Mouse (Mus musculus) cerebellum, postnatal 10 days (tissue): ENCODE data around the gene Nlrc3.
"Not testable (repeated sequence)": the region's sequence is repeated elsewhere in the genome, so short reads cannot be mapped to it uniquely, and the experiment has no call there.

Experiments used
- DNase-seq, 2 experiments: peaks; one replicate each; pipeline ENCODE4 v3.0.0; 2021; ENCODE audit warnings: mixed read lengths in 2 of 2

Gene Nlrc3

GRCm38 (mm10) chr16:3976251-3976671 is at the start of gene Nlrc3:
TSS of gene Nlrc3 (minus strand) at chr16:3976632.
- no peak for DNase-seq

GRCm38 (mm10) chr16:4022719-4023118 is 46.3 kb upstream of the Nlrc3 start:
- DNase-seq, result no peak

DNA sequence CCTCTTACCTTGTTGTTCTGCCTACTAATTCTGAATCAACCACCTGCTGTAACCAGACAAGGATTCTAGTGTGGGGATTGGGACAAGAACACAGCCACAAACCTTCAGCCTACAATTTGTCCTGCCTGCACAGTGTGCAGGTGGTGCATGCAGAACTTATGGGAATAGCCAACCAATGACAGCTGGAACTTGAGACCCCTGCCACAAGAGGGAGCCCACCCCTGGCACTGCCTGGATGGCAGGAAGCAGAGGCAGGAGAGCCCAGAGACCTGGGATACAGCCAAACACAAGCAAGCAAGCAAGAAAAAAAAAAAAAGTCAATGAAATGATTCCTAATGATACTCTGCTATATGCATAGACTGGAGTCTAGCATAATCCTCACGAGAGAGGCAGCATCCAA is 44.8 kb upstream of the Nlrc3 start:
- DNase-seq, result no peak

DNA sequence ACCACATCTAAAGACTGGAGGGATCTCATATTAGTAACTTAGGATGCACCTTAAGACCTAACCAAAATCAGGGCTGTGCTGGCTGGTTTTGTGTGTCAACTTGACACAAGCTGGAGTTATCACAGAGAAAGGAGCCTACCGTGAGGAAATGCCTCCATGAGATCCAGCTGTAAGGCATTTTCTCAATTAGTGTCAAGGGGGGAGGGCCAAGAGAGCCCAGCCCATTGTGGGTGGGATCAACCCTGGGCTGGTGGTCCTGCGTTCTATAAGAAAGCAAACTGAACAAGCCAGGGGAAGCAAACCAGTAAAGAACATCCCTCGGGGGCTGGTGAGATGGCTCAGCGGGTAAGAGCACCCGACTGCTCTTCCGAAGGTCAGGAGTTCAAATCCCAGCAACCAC is 41.0 kb upstream of the Nlrc3 start:
- DNase-seq, result not testable (repeated sequence)

GRCm38 (mm10) chr16:4016786-4017185 is 40.4 kb upstream of the Nlrc3 start:
- not testable (repeated sequence) for DNase-seq

DNA sequence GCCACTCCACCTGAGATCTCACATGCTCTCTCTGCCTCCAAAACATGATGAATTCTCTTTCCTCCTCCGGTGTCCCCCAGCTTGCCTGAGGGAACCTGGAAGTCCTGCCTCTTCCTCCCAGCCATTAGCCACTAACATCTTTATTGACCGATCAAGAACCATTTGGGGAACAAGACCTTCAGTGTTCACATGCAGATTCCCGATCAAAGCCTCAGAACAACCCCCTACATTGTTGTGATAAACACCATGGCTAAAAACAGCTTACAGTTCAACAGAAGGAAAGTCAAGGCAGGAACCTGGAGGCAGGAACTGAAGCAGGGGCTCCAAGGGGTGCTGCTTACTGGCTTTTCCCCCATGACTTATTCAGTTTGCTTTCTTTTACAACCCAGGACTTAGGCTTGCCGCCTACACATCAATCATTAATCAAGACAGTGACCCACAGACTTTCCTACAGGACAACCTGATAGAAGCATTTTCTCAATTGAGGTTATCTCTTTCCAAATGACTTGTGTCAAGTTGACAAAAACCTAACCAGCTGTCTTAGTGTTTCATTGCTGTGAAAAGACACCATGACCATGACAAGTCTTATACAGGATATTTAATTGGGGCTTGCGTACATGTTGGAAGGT is 37.7 kb upstream of the Nlrc3 start:
- DNase-seq, result no peak

DNA sequence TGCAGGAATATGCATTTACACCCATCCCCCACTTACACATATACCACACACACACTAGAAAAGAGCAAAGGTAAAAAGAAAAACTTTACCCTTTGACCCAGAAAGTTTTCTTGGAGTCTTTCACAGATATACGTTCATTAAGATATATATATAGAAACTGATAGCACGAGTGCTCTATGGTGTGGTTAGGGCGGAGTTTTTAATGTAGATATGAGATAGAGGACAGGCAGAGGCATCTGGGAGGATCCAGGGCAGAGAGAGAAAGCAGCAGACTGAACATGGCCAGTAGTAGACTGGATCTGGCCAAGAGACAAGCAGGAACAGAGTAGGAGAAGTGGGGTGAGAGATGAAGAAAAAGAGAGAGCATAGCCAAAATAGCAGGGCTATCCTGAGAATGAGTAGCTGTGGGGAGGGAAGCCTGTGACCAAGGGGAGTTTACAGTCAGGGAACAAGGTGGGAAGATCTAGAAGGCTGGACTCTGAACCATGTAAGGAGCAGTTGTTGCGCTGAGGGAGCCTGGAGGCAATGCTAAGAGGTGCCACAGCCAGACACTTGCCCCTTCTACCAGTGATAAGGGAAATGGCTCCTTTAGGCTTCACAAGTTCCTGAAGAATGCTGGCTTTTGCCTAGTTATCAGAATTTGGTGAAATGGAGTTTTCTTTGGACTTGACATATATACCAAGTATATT is 36.6 kb upstream of the Nlrc3 start:
- DNase-seq, result no peak

DNA sequence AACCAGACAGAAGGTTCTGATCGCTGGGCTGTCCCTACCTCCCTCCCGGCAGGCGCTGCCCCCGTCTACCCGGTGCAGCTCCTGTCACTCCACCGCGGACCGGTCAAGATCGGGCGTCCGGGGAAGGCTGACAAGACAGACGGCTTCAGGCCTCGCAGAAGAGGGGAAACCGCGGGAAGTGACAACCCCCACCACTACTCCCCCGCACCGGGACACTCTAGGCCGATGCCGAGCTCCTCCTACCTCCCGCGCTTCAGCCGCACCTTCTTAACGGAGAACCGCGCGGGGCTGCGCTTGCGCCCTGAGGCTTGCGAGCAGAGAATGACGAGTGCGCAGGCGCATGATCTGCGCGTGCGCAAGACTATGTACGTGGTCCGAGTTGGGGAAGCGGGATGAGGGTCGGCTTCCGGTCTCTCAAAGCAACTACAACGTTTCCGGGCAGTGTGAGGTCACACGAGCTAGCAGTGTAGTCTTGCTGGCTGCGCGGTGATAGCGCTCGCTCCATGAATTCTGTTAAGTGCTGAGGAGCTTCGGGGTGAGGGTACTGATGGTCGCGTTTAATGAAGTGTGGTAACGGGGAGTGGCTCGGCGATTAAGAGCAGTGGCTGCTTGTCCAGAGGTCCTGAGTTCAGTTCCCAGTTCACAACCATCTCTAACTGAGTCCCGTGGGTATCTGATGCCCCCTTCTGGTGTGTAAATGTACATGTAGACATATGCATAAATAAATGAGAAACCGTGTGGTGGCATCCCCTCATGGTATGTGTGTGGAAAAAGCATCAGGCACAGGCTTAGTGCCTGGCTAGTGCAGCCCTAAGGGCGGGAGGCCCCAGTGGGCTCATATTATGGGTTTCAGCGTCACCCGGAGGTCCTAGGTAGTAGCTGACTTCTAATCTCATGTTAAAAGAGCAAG is 27.3 kb upstream of the Nlrc3 start, which contains the start of gene Slx4:
Gene Slx4 (minus strand): TSS at position 282 of the 910 bp plus-strand sequence.
- peak; percentile 96 to 97 for DNase-seq

GRCm38 (mm10) chr16:3988410-3988809 is 12.0 kb upstream of the Nlrc3 start:
- no peak for DNase-seq

DNA sequence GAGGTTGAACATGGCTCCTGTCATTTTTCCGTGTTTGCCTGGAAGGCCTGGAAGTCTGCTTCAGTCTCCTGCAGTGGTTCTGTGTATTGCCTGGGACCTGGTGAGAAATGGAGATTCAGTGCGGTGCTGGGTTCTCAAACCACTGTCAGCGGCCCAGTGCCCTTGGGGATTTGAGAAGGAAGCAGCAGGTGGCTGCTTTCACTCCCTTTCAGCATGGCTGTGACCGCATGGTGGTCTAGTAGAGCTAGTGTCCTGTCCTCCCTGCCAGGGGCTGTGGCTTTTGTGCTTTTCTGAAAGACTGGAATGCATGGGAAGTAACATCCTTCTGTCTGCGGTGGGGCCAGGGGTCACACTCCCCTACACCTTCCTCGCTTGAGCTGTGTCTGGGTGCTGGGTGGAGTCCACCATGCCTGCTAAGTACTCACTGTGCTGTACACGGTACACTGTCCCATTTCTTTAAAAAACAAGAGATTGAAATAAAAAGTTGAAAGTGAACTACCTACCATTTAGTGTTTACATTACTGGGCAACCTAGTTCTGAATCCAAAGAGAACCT is 6.8 kb upstream of the Nlrc3 start:
- no peak for DNase-seq

DNA sequence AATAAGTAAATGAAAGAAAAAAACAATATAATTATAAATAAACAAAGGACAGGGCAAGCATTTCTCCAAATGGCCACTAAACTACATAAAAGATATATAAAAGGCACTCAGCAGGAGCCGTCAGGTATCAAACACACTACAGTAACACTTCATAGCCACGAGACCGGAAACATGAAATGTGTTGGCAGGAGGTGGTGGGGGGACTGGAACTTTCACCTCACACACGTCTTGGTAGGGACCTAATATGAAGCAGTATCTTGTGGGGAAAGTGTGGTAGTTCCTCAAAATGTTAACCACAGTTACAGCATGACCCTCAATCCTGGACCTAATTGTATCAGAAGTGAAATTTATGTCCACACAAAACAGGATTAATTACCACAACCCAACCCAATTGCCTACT is 5.7 kb upstream of the Nlrc3 start:
- no peak for DNase-seq

GRCm38 (mm10) chr16:3976712-3977111 is 280 bp upstream of the Nlrc3 start:
- DNase-seq, result no peak

DNA sequence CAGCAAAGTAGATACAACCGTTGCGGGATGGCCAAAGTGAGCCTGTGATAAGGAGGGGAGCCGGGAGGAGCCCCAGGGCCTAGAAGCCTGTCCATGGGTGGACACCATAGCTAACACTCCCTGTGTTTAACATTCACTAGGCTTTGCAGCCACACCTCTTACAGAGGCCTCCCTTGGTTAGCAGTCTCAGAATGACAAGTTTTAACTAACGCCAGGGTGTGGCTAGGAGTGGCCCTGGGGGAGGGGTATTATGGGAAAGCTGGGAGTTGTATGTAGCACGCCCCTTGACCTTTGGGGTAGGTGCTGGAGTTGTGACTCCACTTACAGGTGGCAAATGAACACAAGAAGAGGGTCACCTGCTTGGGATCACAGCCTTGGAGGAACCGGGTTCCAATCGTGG is 774 bp downstream of the Nlrc3 start:
- no peak for DNase-seq

- DNase-seq, result peak; percentile 54 to 69
Observed at GRCm38 (mm10) chr16:3974456-3974855, 2.0 kb downstream of the Nlrc3 start.

GRCm38 (mm10) chr16:3965534-3965933 is 10.9 kb downstream of the Nlrc3 start:
- DNase-seq, result no peak

GRCm38 (mm10) chr16:3964990-3965389 is 11.4 kb downstream of the Nlrc3 start:
- DNase-seq, result peak; percentile 53 to 59

- peak; percentile 42 to 43 for DNase-seq
Observed at GRCm38 (mm10) chr16:3959261-3959660, 17.2 kb downstream of the Nlrc3 start.

DNA sequence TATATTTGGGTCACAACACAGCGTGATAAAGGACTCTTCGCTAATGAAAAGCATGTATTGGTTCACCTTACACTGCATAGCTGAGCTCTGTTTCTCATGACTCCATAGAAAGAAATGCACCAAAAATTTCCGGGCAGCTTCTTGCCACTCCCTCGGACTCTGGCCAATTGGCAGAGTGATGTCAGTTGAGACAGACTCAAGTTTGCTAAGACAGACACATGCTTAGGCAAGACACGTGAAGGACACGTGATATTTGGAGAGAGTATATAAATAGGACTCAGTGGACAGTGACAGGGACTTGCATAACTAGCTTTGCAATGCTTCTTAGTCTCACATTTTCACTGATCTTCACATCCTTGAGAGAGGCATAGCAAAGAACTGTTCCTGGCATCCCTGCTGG is 20.1 kb downstream of the Nlrc3 start:
- DNase-seq, result no peak

DNA sequence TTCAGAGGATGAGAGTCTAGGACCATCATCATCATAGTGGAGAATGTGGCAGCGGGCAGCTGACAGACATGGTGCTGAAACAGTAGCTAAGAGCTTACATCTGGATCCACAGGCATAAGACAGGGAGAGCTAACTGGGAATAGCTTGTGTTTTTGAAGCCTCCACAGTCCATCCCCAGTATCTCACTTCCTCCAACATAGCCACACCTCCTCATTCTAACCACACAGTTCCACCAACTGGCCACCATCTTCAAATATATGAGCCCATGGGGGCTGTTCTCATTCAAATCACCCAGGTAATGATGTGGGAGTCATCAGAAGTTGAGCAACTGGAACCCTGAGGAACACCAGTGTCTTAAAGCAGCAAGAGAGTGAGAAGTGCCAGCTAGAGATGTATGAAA is 25.3 kb downstream of the Nlrc3 start:
- DNase-seq, result no peak

- no peak for DNase-seq
Observed at GRCm38 (mm10) chr16:3934701-3935100, 41.7 kb downstream of the Nlrc3 start.

DNA sequence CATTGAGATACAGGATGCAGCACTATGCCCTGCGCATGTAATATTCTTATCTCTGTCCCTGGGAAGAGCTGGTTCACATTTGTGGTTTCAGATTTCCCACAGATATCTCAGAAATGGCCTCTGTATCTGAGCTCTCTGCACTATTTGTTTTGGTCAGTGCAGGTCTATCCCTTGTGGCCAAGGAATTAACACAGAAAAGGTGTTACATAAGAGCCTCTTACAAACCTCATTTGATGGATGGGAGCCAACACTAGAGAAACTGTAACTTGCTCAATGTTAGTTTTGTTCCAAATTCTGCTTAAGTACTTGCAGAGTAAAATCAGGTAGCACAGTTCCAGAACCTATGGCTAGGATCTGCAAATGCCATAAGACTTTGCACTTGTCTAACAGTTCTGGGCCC is 42.3 kb downstream of the Nlrc3 start:
- no peak for DNase-seq

GRCm38 (mm10) chr16:3933536-3933935 is 42.9 kb downstream of the Nlrc3 start:
- no peak for DNase-seq

DNA sequence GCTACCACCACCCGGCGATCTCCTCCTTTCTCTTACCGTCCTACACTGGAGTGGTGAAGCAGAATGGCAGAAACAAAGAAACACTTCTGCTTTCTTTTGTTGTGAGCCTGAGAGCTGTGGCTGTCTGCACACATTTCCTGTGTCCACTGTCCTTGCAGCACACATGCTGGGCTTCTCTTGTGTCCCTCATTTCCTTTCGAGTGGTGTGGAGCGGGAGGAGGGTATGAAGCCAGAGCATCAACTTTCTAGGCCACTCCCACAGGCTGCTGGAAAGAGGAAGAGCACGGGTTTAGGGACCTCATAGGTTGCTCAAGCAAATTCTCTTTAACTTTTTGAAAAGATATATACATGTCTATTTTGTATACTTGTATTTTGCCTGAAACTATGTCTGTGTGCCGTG is 47.3 kb downstream of the Nlrc3 start:
- no peak for DNase-seq
